Mouse (Mus musculus) forebrain, embryonic 15.5 days (tissue): ENCODE measurements around the gene Rtl1. TPM values are rescaled to one million over a fixed set of nuclear protein-coding genes. Genes with fewer than 3 reads are reported as not detected.
A peak's percentile ranks its signal among the peaks of the same experiment; 100 is the strongest.

ENCODE experiments used
- ATAC-seq: fragments of 200-750 bp; cut with Nextera tagmentation; replicated peaks from 2 replicates; pipeline ENCODE4 v1.8.0; 2017; ENCODE audit warnings: mild to moderate bottlenecking, moderate TSS enrichment, moderate library complexity
- H3K27ac ChIP-seq: fragments of 300-500 bp; sonication (generic); replicated peaks from 2 replicates; pipeline ENCODE4 v1.5.1; 2015; ENCODE audit warnings: mild to moderate bottlenecking, inconsistent platforms
- H3K27me3 ChIP-seq: fragments of 300-500 bp; sonication (generic); 2 replicates; pipeline ENCODE4 v1.6.1; 2015; ENCODE audit warnings: inconsistent platforms
- H3K36me3 ChIP-seq: fragments of 300-500 bp; sonication (generic); 2 replicates; pipeline ENCODE4 v1.6.1; 2015; ENCODE audit warnings: mild to moderate bottlenecking, inconsistent platforms
- H3K4me1 ChIP-seq: fragments of 300-500 bp; sonication (generic); 2 replicates; pipeline ENCODE4 v1.6.1; 2015; ENCODE audit warnings: inconsistent platforms
- H3K4me2 ChIP-seq: fragments of 300-500 bp; sonication (generic); replicated peaks from 2 replicates; pipeline ENCODE4 v1.6.1; 2015; ENCODE audit warnings: mild to moderate bottlenecking, inconsistent platforms
- H3K4me3 ChIP-seq: fragments of 300-500 bp; sonication (generic); 2 replicates; pipeline ENCODE4 v1.5.1; 2015; ENCODE audit warnings: mild to moderate bottlenecking, inconsistent platforms
- H3K9ac ChIP-seq: fragments of 300-500 bp; sonication (generic); replicated peaks from 2 replicates; pipeline ENCODE4 v1.6.1; 2015; ENCODE audit warnings: mild to moderate bottlenecking, inconsistent platforms
- H3K9me3 ChIP-seq: fragments of 300-500 bp; sonication (generic); 2 replicates; pipeline ENCODE4 v1.6.1; 2016; ENCODE audit warnings: inconsistent platforms
- WGBS: fragments of 180-500 bp; shearing (Covaris S2); methylation state at CpG from one replicate; pipeline ENCODE4 v1.1.7; 2015; ENCODE audit warnings: mixed read lengths; 5-methylcytosine and 5-hydroxymethylcytosine counted together
- polyA plus RNA-seq: library from polyadenylated mRNA; unstranded; fragments of >200 nt; fragmentation: Nextera tagmentation; extraction: Ambion mirVana; gene quantifications from 2 replicates; pipeline ENCODE4 v1.2.1, GENCODE M21; 2015

The Rtl1 gene
- polyA plus RNA-seq, 1 experiment from 2014 or later: 1.1 TPM

DNA sequence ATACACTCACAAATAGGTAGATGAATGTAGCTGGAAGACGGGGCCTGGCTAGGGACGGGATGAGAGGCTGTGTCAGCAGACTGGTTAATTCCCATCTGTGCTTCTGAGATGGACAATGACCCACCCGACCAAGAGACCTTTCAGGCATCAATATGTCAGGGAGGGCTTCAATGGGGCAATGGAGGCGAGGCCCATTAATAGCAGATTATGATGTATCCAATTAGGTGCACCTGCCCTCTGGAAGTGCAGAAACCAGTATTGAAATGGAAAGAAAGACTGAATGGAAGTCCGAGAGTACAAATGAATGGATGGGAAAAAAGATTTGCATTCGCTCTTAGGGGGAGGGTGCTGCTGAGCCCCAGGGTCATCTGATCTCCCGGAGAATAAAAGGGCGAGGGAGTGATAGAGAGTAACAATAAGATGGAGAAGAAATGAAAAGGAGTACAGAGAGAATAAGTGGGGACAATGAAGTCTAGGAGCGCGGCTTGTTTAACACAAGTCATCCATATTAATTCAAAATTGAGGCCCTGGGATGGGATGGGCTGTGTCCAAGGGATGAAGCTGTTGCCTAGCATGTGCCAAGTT is 39.9 kb downstream of the Rtl1 start:
- Histone ChIP-seq H3K4me2 (no peak overlapping the region), H3K9me3 (no peaks in the 10 kb centered on the region), H3K9ac (no peak overlapping the region), H3K27ac (no peak overlapping the region), H3K36me3 (peaks cover 7% of the 10 kb centered on the region), H3K4me1 (peaks cover 21% of the 10 kb centered on the region), H3K27me3 (no peaks in the 10 kb centered on the region), H3K4me3 (no peak overlapping the region)
- no peak for ATAC-seq
- WGBS: 11% methylated on average over 10 of the region's 10 CpGs

DNA sequence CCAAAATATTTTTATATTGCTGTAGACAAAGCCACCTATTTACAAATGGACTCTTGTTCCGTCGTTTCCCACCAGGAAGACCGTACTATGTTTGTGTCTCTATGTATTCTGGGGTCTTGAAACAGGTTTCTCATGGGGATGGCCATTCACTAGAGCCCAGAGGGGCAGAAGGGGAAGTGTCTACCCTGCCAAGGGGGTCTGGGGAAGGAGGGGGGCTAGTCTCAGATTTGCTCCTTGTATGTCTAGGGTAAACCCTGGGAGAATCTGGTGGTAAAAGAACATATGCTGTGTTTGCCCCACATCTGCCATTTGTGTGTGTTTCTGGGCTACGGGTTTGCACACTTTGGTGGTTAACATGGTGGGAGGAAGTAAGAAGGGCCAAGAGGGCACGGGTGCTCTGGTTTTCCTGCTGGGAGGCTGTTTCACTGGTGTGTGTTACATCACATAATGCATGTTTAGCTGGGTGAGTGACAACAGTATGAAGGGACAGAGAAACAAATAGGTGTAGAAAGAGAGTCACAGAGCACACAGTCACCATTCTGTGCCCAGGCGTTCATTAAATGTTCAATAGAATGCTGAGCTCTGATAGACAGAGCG is 41.1 kb downstream of the Rtl1 start:
- peaks cover 12% of the 10 kb centered on the region for H3K36me3 ChIP-seq
- 32% methylated on average over 7 of the region's 7 CpGs for WGBS
- H3K27ac ChIP-seq: no peak overlapping the region
- H3K9me3 ChIP-seq: no peaks in the 10 kb centered on the region
- H3K27me3 ChIP-seq: no peaks in the 10 kb centered on the region
- no peak overlapping the region for H3K9ac ChIP-seq
- H3K4me2 ChIP-seq: no peak overlapping the region
- ATAC-seq: no peak
- H3K4me1 ChIP-seq: peaks cover 21% of the 10 kb centered on the region
- H3K4me3 ChIP-seq: no peak overlapping the region

DNA sequence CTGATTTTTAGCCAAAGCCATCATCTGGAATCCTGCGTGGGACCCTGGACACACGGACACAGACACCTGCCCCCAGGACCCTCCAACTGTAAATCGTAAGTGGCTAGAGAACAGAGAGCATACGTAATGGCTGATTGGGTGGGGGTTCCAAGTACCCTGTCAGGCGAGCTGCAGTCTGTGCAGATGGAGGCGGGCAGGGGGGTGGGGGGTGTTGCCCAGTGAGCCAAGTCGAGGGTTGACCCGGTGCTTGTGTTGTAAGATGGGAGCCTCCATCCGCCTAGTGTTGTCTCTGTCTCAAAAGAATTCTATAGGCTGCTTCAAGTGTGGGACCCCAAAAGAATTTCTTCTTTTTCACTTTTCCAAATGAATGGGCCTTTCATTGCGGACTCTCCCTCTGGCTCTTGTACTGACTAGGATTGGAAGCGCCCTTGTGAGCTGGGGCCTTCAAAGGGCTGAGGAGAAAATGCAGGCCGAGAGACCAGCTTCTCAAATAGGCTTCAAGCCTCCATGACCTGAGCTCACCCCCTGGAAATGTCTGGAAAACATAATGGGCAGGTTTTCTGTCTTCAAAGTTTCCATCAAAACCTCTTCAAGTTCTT is 41.8 kb downstream of the Rtl1 start:
- H3K9ac ChIP-seq: no peak overlapping the region
- H3K4me1 ChIP-seq: peaks cover 22% of the 10 kb centered on the region
- peaks cover 10% of the 10 kb centered on the region for H3K36me3 ChIP-seq
- no peaks in the 10 kb centered on the region for H3K9me3 ChIP-seq
- ATAC-seq: no peak; the same call in none of the 2 replicates
- no peak overlapping the region for H3K4me3 ChIP-seq
- no peak overlapping the region for H3K27ac ChIP-seq
- H3K4me2 ChIP-seq: no peak overlapping the region
- WGBS: 22% methylated on average over 12 of the region's 12 CpGs
- no peaks in the 10 kb centered on the region for H3K27me3 ChIP-seq

DNA sequence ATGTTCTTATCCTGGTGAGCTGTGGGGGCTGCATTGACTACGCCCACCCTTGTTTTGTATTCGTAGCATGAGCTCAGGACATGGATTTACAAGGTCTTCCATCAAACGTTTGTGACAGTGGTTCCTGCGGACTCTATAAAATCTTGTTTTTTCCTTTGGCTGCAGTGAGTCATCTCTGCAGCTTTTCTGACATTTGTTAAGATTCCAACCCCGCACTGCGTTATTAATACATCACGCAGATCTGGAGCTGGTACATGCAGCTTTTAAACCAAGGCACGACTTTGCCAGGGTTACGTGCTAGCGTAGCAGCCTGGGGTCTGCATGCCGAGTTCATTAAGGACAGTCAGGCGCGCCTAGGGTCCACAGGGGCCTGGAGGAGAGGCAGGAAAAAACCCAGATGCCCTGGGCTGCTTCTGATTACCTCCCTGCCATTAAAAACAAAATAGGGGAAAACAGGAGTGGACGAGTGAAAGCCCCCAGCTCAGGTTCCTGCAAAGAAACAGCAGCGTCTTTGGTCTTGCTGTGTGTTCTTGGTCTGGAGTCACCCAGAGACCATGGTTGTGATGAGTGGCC is 44.2 kb downstream of the Rtl1 start:
- H3K36me3 ChIP-seq: peaks cover 5% of the 10 kb centered on the region; the same call in 1 of the 2 replicates

DNA sequence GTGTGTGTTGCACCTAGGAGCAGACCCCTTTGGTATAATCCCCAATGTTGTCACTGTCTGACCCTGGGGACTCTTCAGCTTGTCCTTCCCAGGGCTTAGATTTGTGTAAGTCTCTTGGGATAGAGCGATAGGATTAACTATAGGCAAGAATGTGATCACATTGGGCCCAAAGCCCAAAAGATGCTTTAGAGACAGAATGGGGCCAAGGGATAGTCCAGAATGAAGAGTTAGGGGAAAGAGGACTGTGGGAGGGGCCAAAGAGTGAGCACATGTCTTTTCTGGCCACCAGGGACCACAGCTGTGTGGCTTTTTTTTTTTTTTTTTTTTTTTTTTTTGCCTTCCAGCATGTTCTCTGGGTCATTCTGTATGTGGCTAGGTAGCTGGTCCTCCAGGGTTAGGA is 46.6 kb downstream of the Rtl1 start:
- no peak for ATAC-seq
- Histone ChIP-seq H3K27ac (no peak overlapping the region), H3K36me3 (peaks cover 17% of the 10 kb centered on the region), H3K4me3 (no peak overlapping the region), H3K4me1 (peaks cover 13% of the 10 kb centered on the region; the same call in 1 of the 2 replicates), H3K9me3 (no peaks in the 10 kb centered on the region), H3K4me2 (no peak overlapping the region), H3K9ac (no peak overlapping the region), H3K27me3 (no peaks in the 10 kb centered on the region)
- 22% methylated on average over 1 of the region's 1 CpGs for WGBS

More for the DNA sequence above, 44.2 kb downstream of the Rtl1 start:
- WGBS: 63% methylated on average over 15 of the region's 15 CpGs
- Histone ChIP-seq H3K4me2 (no peak overlapping the region), H3K27me3 (no peaks in the 10 kb centered on the region), H3K4me1 (peaks cover 28% of the 10 kb centered on the region), H3K27ac (no peak overlapping the region), H3K4me3 (no peak overlapping the region), H3K9ac (no peak overlapping the region), H3K9me3 (no peaks in the 10 kb centered on the region)
- ATAC-seq: no peak

DNA sequence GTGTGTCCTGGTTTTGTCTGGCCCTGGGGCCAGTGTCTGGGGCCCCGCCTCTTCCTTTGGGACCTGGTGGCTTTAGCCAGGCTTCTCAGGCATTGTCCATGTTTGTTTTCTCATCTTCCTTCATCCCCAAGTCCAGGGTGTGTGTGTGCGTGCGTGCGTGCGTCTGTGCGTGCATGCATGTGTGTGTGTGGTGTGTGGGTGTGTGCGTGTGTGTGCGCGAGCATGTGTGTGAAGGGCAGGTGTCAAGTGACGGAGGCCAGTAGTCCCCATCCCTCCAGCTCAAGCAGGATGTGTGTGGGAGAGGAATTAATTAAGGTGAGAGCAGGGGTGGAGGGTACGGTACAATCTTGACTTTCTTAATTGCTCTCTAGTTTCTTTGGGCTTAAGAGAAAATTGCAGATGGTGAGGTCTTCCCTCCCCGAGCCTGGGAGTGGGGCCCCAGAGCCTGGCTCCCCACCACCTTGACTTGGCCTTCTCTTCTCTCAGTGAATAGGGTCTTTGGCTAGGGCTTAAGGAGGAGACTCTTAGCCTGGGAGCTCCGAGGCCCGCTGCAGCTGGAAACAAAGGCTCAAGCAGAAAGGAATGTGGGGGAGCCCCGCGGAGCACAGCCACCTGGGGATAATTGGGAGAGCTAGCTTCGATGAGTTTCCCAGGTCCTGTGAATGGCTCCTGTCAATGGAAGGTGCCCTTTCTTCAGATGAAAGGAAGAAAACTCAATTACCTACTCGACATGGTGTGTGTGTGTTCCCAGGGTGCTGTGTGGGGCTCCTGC is 47.2 kb downstream of the Rtl1 start:
- no peak; the same call in 1 of the 2 replicates for ATAC-seq
- Histone ChIP-seq H3K36me3 (peaks cover 17% of the 10 kb centered on the region), H3K27ac (no peak overlapping the region), H3K4me2 (no peak overlapping the region), H3K9ac (no peak overlapping the region), H3K4me1 (peaks cover 7% of the 10 kb centered on the region; the same call in 1 of the 2 replicates), H3K9me3 (no peaks in the 10 kb centered on the region), H3K4me3 (no peak overlapping the region), H3K27me3 (no peaks in the 10 kb centered on the region)
- 12% methylated on average over 18 of the region's 18 CpGs for WGBS

DNA sequence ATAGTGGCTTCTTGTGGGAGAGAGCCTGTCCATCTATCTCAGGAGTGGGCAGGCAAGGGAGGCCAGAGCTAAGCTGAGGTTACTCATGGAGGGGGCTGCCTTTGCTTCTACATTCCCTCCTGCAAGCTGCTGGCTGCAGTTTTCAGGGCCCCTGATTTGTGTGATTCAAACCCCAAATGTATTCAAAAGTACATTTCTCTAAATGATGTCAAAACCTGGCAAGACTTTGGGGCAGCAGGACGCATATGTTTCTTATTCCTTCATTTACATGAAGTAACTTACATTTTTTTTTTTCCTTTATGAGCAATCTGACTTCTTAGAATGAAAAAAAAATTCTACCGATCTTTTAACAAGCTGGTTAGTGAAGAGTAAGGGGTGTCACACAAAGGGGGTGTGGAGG is 48.4 kb downstream of the Rtl1 start:
- whole genome bisulfite sequencing: 48% methylated on average over 2 of the region's 2 CpGs
- no peak for ATAC-seq
- no peak overlapping the region for H3K4me2 ChIP-seq

DNA sequence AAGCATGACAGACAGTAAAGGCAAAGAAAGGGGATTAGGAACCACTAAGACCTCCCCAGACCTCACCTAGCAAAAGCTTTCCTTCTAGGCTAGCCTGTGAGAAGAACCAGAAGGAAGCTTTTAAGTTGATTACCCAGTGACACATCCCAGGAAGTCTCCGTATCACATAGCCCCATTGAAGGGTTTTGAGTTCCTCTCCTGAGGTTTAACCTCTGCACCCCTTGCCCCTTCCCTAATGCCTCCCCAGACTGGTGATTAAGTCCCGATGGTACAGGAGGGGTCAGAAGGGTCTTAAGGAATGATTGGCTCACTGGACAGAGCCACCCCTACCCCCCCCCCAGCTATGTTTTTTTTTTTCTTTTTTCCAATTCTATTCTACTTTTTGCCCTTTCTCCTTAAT is 53.0 kb downstream of the Rtl1 start:
- WGBS: 24% methylated on average over 2 of the region's 2 CpGs
- Histone ChIP-seq H3K36me3 (peaks cover 20% of the 10 kb centered on the region), H3K27me3 (no peaks in the 10 kb centered on the region), H3K9ac (no peak overlapping the region), H3K4me2 (no peak overlapping the region), H3K27ac (no peak overlapping the region), H3K9me3 (peaks cover 3% of the 10 kb centered on the region; the same call in 1 of the 2 replicates), H3K4me3 (no peak overlapping the region), H3K4me1 (peaks cover 21% of the 10 kb centered on the region)
- no peak for ATAC-seq

More for the DNA sequence above, 48.4 kb downstream of the Rtl1 start:
- H3K9ac ChIP-seq: no peak overlapping the region
- H3K27me3 ChIP-seq: no peaks in the 10 kb centered on the region
- peaks cover 11% of the 10 kb centered on the region; the same call in 1 of the 2 replicates for H3K4me1 ChIP-seq
- no peak overlapping the region for H3K4me3 ChIP-seq
- peaks cover 20% of the 10 kb centered on the region for H3K36me3 ChIP-seq
- no peak overlapping the region for H3K27ac ChIP-seq
- H3K9me3 ChIP-seq: no peaks in the 10 kb centered on the region

DNA sequence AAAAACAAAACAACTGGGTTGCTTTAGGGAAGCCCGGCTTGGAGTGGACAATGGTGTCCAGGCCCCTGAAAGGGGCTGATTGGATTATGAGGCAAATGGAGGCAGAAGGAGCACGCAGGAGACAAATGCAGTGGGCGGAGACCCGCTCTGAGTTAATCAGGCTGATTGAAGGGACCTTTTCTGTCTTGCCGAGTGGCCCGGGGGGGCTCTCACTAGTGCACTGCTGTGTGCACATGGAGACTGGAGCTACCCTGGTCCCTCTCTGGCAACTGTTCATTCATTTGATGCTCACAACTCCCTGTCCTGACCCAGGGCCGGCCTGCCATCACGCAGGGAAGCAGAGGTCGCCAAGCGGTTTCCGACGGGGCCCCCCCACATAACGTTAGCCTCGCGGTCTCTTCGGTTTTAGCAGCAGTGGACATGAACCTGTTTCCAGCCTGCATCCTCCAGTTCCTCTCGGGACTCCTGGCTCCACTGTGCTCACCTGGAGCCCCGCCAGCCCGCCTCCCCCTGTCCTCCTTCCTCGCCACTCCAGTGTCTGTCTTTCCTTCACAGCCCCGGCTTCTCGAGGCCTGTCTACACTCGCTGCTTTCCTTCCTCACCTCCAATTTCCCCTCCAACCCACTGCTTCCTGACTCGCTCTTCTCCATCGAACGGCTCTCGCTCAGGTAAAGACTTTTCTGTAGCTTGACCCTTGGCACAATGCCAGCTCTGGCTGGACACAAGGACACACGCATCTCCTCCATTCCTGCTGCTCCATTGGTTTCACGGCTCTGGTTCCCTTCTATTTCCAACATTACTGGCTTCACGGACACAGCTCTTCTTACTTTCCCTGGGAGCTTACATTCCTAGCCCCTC is 54.0 kb downstream of the Rtl1 start:
- Histone ChIP-seq H3K27ac (no peak overlapping the region; the same call in 1 of the 2 replicates), H3K9me3 (peaks cover 3% of the 10 kb centered on the region; the same call in 1 of the 2 replicates), H3K4me2 (peak overlapping the region; percentile 18), H3K36me3 (peaks cover 20% of the 10 kb centered on the region), H3K27me3 (no peaks in the 10 kb centered on the region), H3K4me1 (peaks cover 21% of the 10 kb centered on the region), H3K4me3 (no peak overlapping the region), H3K9ac (no peak overlapping the region)
- 13% methylated on average over 30 of the region's 30 CpGs for WGBS
- ATAC-seq: peak; percentile 82

DNA sequence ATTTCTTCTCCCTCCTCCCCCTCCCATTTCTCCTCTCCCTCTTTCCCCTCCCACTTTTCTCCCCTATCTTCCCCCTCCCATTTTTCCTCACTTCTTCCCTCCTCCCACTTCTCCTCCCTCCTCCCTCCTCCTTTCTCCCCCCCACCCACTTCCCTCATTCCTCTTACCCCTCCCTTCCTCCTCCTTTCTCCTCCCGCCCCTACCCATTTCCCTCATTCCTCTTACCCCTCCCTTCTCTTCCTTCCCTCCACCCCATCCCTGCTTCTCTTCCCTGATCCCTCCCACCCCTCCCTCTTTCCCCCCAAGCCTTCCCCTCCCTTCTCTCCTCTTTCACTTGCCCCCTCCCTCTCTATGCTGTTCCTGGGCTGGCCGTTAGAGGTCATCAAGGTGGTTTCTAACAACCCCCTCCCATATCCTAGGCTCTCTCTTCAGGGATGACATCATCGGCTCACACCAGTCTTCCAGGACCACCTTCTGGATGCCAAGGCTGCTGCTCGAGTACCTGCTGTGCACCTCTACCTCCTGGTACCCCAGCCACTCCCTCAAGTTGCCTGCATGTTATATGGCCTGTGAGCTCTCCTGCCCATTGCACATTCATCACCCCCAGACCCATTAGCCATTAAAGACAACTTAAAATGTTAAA is 56.7 kb downstream of the Rtl1 start:
- H3K4me2 ChIP-seq: no peak overlapping the region
- H3K4me3 ChIP-seq: no peak overlapping the region
- H3K36me3 ChIP-seq: peaks cover 8% of the 10 kb centered on the region; the same call in 1 of the 2 replicates
- H3K27ac ChIP-seq: no peak overlapping the region
- peaks cover 21% of the 10 kb centered on the region for H3K4me1 ChIP-seq
- no peak for ATAC-seq
- peaks cover 10% of the 10 kb centered on the region; the same call in 1 of the 2 replicates for H3K9me3 ChIP-seq
- no peak overlapping the region for H3K9ac ChIP-seq
- no peaks in the 10 kb centered on the region for H3K27me3 ChIP-seq
- WGBS: 85% methylated on average over 4 of the region's 4 CpGs
